Mouse (Mus musculus) layer of hippocampus, adult 11-12 months (tissue): ENCODE measurements at regions not wholly inside any gene's neighbourhood (a gene's known extent, or its start where the extent isn't known, plus 50 kb on each side); places are given as distances from the start of the nearest gene placed in this dataset.

Source experiments
- DNase-seq: peaks from one replicate; pipeline ENCODE4 v3.0.0; 2022; ENCODE audit warnings: low spot score

DNA sequence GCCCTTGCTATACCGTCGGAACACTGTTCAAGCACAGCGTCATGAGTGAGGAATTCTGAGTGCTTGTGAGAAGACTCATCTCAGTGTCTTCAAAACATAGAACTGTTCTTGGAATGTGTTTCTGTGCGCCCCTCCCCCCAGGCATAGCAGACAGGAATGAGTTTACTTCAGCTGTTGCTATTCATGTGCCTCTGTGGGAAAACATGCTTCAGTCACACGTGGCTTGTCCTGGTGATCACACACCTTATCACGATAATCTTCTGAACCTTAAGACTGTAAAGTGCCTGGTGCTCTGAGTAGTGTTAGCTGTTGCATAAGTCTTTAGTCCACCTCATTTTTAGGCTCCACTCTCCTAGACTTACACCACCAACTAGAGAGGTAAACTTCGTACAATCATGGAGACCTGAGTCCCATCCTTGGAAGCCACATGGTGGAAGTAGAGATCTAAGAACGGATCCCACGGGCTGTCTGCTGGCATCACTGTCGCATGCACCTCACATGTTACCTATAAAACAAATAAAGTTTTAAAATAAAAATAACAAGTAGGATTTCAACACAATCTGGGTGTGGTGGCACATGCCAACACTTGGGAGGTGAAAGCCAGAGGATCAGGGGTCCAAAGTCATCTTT is 1143.8 kb downstream of the 4930447A16Rik start:
- DNase-seq: no peak

DNA sequence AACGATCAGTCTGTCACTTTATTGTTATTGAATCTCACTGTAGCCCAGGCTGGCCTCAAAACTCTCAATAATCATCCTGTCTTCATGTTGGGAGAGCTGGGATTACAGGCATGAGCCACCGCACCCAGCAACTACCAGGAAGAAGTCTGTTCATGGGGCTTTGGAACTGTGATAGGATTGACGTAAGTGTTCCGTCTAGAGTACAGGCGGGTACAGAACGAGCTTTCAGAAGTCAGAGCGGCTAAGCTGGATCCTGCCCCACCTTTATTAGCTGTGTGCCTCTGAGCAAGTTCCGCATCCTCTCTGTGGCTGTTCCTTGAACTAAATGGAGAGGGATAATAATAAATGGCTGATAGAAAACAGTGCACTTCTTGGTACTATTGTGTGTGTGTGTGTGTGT is 1144.8 kb downstream of the 4930447A16Rik start:
- no peak for DNase-seq

DNA sequence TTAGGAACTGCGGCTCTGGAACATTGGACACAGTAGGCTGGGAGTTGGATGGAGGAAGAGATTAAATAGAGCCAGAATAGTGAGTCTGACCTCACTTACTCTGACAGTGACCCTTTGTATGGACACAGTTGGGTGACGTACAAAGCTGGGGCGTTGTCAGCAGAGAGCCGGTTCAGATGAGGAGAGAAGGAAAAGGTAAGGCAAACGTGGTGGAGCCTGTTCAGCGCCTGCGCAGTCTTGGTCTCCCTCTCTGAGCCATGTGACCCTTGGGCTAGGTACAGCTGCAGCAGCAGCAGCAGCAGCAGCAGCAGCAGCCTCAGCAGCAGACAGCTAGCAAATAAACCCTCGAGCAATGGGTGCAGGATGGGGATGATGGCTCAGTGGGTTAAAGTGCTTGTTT is 1145.4 kb downstream of the 4930447A16Rik start:
- DNase-seq: no peak

DNA sequence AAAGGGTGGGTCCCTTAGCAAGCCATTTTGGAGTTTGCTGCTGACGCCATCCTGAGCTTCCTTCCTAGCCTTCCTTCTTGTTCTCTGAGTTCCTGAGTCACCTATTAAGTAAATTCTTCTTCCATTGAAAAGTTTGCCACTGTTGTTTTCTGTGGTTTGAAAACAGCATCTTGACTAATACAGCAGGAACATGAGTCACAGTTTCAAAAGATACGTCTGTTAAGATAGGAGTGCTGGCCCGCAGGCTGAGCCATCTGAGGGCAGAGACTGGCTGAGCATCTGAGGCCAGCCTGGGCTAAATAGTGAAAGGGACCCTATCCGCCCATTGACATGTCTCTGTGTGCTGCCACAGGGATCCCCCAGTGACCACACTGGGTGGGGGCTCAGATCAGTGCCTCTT is 1147.3 kb downstream of the 4930447A16Rik start:
- DNase-seq: no peak

DNA sequence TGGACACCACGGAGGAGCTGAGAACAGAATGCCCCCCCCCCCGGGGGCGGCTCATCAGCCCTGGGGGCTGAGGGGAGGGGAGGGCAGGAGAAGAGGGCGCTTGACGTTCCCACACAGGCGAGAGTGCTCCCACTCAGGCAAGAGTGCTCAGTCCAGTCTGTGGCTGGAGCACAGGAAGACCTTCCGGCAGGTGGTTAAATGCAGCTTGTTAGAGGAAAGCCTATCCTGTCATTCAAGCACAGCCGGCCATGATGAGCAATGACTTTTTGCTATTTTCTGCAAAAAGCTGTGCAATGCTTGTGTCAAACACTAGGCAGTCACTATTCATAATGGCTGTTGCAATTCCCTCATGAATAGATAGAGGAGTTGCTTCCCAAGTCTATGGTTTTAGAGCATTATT is 1149.1 kb downstream of the 4930447A16Rik start:
- DNase-seq: no peak

DNA sequence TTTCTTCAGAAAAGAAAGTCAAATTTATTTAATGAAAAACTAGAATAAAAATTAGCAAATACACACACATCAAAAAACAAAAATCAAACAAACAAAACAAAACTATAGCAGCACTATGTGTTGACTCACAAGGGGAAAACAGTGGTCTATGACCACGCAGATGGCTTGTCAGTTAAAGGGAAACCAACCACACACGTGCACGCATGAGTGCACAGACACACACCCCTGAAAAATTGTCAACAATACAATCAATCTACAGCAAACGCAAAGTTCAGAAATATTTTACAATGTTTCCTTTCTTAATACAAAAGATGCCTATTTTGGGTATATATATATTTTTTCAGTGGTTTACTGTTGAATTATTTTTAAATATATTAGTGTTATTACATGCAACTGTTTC is 1149.9 kb downstream of the 4930447A16Rik start:
- DNase-seq: no peak

DNA sequence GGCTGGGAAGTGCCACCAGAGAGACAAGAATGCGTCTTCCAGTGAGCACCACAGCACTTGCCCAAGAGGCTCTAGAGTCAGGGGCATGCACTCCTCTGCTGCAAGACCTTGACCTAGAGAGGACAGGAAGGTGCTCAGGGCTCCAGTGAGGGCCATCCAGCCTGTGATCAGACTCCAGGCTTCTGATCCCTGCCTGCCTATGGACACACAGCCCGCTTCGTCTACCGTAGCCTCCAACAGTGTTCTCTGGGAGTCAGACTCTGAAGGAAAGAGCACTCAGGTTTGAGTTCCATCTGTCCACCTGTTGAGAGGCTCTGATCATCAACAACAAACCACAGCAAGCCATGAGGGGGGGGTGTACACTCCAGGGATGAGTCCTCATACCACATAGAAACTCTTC is 1152.3 kb downstream of the 4930447A16Rik start:
- DNase-seq: no peak

DNA sequence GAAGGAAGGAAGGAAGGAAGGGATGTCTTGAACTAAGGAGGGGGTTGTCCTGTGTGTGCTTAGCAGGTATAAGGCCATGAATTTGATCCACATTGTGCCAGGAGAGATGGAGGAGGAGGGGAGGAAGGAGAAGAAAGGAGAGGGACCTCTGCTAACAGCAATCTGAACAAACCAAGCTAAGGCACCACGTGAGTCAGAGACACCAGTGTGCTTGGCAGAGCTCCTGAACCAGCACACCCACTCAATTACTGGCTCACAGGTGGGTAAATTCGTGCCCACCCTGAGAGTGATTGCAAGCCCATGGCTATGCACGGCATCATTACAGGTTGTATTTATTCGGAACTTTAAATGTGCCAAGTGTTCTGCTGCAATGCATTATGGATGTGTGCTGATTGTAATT is 1154.1 kb downstream of the 4930447A16Rik start:
- no peak for DNase-seq

DNA sequence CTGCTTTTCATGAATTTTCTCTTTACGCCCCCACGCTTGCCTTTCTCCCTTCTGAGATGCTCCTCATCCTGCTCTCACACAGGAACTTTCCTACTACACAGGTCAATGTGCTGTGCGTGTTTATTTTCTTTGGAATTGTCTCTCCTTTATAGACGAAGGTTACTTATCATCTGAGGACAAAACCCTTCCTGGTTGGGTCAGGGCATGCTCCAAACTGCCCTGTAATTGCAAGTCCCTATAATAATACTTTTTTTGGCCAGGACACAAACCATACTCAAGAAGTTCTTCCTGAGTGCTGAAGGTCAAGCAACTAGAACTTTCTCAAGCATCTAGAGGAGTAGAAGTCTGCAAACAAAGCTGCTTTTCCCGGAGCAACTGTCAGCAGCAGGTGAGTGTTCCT is 1158.1 kb downstream of the 4930447A16Rik start:
- DNase-seq: no peak

DNA sequence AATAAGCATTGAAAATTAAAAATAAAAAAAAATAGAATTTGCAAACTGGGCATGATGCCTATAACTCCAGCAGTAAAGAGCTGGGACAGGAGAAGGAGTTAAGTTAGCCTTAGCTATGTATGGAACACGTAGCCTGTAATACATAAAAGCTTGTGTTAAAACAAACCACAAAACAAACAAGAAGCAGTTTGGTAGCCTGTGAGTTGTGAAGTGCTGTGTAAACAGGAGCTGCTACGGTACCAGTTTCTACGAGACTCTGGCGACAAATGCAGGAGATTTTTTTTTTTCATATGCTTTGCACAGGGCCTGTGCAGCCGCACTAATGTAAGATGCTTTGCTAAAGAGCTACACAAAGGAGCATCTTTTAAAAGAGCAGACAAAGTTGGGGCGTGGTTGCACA is 1159.1 kb downstream of the 4930447A16Rik start:
- DNase-seq: no peak

DNA sequence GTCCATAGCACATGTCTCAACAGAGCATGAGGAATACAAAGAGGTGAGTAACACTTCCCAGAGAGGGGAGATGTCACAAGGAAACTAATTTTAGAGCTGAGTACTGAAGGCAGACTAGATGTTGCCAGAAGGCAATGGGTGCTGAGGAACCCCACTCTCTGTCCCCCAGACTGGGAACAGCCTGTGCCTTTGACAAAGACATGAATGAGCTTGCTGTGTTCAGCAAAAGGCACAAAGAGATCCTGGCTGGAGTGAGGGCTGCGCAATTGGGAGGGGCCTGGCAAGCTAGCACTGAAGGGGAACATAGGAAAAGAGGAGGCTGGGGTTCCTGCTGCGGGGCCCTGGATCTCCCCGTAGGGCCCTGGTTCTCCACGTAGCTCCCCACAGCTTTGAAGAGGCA is 1160.3 kb downstream of the 4930447A16Rik start:
- DNase-seq: peak; percentile 73

DNA sequence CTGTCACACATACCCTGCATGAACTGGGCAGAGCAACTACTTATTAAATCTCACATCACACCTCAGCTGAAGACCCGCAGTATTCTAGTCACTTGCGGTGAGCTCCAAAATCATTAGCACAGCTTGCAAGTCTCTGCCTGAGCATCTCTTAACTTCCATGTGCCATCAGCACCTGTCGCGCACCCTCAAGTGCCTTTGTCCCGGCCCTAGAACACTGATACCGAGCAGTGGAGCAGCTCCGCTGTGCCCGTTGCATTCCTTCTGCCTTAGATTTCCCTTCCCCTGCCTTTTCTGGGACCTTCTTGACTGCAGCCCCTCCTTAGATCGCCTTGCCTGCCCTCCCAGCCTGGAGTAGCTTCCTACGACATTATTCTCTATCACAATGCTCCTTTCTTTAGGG is 1161.2 kb downstream of the 4930447A16Rik start:
- DNase-seq: no peak

DNA sequence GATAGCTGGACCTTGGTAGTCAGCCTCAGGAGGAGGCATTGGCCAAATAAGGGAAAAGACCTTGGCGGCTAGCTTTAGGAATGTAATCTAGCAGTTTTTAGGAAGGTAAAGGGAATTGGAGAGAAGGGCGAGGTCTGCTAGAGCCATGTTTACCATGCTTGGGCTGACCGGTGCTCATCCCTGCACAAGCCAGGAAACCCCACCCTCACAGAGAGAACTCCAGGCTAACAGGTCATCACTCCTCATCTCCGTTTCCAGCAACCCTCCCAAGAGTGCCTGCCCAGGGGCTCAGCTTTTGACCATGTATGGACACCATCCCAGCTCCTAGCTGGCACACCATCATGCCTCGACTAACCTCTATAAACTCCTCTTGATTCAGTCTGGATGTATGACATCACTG is 1162.9 kb downstream of the 4930447A16Rik start:
- DNase-seq: no peak

DNA sequence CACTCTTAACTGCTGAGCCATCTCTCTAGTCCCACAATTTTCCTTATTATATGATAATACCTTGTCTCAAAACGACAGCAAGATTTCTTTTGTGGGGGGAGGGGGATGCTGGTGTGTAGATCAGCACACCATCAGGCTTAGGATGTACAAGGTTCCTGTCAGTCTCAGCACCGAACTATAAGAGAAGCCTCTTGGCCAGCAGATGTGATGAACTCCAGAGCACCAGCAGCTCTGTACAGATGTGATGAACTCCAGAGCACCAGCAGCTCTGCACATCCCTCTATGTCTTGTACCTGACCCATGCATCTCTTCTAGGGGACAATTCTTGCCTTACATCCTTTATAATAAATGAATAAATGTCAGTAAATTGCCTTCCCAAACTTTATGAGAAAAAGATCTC is 1163.7 kb downstream of the 4930447A16Rik start:
- DNase-seq: no peak

DNA sequence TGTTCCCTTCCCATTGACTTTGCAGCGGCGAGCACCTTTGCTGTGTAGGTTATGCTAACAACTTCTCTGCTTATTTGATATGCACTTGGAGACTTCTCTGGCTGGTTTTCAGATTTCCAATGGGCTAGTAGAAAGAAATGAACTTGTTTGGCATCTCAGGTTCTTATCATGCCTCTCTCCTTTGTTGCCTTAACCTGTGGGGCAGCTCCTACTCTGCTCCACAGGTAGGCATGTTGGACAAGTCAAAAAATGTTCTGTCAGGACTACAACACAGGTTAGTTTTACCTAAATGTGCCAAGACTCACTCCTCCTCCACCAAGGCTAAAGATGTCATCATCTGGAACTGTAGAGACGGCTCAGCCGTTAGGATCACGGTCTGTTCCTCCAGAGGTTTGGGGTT is 1164.3 kb downstream of the 4930447A16Rik start:
- no peak for DNase-seq

DNA sequence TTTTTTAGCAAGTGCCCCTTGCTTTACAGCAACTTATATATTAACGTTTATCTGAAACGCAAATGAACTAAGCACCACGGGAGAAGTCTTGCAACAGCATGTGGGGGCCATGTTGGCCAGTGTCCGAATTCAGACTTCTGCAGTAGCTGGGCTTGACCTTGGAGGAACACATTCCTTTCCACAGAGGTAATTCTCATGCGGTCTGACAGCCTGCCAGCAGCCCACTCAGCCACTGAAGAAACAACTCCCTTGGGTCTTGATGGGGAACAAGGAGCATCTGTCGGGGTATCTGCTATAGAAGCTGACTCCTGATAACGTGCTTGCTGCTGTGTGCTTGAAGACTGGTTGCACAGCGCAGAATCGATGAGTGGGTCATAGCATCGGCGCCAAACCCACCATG is 1168.7 kb downstream of the 4930447A16Rik start:
- DNase-seq: no peak

DNA sequence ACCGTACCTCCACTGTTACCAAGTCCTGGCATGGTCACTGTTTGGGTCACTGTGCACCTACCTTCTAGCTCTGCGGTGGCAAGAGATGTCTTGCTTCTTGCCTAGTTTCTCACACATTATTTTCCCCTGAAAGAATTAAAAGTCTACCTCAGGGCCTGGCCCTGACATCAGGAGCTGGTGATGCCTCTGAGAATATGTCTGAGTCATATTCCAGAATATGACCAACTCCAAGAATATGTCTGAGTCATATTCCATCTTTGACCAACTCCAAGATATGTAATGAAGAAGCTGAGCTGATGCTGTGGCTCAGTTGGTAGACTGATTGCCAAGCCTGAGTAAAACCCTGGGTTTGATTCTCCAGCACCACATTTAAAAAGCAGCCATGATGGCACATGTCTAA is 1169.4 kb downstream of the 4930447A16Rik start:
- DNase-seq: no peak

DNA sequence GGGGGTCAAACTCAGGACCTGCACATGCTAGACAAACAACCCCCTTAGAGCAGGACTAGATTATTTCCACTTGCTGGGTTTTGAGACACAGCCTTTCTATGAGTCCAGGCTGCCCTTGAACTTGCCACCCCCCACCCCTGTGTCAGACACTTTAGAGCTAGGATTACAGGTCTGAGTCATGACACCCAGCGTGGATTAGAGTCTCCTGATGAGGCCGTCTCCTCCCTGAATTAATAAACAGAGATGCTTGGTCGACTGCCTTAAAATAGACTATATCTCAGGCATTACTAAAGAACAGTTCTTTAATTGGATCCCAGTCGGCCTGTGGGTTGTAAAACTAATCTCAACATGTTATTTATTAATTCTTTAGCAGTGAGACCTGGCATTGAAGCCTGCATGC is 1170.5 kb downstream of the 4930447A16Rik start:
- no peak for DNase-seq

DNA sequence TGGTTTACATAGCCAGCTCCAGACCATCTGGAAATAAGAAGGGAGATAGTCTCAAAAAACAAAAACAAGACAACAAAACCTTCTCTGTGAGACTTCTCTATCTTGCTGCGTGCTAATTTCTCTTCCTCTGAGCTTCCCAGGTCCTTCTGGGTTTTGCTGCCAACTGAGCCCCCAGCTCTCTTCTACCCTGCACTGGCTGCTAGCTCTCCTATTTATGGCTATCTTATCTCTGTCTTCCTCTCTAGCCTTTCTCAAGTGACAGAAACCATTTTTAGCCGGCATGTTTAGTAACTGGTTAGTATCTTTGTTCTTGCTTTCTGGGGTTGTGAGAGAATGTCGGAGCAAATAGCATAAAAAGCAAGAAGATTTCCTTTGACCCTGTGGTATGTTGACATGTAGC is 1172.1 kb downstream of the 4930447A16Rik start:
- no peak for DNase-seq

DNA sequence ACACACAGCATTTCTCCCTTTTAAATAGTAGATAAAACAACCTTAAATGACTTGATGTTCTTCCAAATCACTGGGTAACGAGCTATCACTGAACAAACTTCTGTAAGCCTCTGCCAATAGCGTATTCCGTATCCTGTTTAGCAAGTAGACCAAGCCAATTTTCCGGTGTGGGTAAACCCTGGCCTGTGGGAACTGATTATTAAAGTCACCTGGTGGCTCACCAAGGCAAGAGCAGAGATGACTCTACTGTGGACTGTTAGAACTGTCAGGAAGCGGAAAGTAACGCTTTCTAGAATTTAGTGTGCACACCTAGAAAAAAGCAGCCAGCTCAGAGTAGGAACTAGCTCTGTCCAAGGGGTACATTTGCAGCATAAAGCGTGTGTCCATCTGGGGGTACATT is 1176.1 kb downstream of the 4930447A16Rik start:
- DNase-seq: no peak

DNA sequence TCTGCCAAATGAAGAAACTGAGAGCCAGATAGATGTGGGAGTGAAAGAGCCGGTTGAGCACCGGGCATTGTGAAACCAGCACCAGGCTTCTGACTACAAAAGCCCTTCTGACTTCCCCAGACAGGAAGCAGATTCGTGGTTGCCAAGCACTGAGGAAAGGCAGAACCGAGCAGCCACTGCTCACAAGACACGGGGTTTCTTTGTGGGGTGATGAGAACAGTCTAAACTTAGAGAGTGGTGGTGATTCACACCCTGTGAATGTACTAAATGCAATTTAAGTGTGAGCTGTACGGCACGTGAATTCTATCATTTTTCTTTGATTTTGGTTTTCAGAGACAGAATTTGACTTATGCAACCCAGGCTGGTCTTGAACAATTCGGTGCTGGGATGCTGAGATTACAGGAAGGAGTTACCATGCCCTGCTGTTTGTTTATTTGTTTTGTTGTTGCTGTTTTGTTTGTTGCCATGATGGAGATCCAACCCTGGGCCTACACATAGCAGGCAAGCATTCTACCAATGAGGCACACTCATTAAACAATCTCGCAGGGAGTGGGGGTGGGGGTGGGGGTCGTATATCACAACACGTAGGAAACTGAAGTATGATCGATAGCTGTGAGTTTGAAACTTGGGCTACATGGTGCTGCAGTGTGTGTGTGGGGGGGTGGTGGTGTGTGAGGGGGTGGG is 1177.0 kb downstream of the 4930447A16Rik start:
- peak; percentile 68 for DNase-seq

DNA sequence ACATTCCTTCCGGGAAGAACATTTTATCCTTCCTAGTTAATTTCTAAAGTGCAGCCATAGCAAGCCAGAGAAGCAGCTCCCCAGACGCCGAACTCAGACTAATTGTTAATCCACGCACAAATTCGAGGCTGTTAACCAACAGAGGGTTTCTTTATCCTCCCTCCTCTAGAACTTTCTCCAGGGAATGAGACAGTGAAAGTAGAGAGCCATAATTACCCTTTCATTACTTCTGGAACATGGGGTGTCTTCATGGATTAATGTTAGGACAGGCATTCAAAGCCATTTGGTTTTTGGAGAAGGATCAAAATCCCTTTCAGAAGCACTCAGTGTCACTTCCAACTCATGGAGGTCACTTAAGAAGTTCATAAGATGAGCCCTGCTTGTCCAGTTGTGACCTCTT is 1178.6 kb downstream of the 4930447A16Rik start:
- no peak for DNase-seq

DNA sequence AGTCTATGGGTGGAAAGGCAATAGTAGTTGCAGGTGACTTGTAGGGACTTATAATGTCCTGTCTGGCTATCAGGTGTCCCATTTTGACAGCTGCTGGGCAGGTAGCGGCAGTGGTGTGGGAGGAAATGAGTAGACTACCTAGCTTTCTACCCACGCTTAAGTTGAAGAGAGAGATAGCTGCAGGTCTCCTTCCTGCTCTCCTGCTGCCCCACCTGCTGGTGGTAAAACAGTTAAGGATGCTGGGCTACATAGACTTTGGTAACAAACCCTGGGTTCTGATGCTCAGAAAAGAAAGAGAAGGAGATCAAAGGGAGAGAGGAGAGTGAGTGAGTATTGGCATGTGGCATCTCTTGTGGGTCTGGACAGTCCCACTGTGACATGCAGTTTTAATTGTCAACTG is 1182.0 kb downstream of the 4930447A16Rik start:
- DNase-seq: no peak

DNA sequence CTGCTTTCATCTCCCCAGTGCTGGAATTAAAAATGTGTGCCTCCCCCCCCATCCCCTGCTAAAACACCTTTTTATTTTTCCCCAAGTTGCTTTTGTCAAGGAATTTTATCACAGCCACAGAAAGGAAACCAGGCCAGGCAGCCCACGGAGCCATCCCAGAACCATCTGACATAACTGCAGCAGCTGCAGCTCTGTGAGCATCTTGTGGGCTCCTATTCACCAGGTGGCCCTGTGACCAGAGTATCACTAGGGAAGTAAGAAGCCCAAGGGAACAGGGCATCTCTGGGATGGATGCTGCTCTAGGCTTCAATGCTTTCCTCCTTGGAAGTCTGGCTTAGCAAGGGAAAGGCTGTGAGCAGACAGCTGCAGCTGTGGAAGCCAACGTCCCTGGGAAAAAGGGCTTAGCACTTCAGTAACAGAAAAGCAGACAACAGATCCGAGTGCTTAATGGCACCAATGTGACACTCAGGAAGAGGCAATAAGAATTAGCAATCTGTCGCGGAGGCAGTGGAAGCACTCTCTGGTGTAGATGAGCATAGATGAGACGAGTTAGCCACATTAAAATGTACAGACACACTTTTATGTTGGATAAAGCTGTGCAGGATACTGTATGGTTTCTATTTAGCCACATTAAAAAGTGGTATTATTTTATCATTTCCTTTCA is 1183.0 kb downstream of the 4930447A16Rik start:
- DNase-seq: no peak
